Mouse (Mus musculus): ENCODE data around the gene Ttc7.
A peak's percentile ranks its signal among the peaks of the same experiment; 100 is the strongest.

The Ttc7 gene

DNA sequence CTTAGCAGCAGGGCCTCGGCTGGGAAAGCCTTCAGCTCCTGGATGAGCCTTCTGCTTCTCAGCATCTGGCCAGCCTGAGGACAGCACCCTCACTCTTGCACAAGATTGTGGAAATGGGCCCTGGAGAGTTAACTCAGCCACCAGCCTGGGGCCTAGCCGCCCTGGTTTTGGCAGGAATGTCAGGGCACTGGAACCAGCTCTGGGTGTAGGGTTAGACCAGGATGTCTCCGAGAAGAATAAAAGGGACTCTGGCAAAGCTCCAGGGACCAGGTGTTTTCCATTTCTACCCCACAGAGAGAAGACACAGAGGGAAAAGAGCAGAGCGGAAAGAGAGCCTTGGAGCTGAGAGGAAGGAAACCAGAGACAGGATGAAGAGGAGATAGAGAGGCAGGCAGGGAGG is 84.5 kb downstream of the Ttc7 start:
- no peak for DNase-seq (ENCODE audit: extremely low spot score)

DNA sequence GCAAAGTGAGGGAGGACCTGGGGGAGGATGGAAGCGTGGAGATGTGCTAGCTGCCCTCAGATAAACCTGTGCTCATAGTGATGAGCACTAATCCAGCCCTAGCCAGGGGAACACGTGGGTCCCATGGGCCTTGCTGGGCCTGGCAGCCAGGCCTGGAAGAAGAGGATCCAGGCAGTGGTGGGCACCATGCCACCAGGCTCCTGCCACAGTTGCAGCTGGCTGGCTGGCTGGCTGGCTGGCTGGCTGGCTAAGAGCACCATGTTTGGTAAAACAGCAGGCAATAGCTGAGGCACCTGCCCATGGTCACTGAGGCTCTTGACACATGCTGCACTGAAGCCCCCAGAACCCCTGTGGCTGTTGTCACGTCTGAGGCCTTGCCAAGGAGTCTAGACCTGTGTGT is 85.0 kb downstream of the Ttc7 start:
- no peak for DNase-seq (ENCODE audit: extremely low spot score)

DNA sequence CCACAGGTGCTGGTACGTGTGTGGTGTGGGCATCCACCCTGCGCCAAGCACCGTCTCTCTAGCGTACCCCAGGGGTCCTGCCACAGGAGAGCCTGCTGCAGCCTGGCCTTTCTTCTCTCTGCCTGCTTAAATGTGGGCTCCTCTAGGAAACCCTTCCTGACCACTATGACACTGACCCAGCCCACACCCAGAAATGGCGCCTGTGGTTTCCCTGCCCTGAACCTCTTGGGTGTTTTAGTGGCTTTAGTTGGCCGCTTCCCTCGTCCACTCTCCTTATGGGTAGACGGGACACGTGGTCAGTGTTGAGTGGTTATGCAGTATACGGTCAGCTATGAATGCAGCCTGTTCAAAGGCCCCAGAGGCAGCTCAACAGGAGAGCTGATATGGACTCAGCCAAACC is 85.8 kb downstream of the Ttc7 start:
- no peak for DNase-seq (ENCODE audit: extremely low spot score)

- DNase-seq (ENCODE audit: extremely low spot score) = no peak
These were observed 86.6 kb downstream of the Ttc7 start for GRCm38 (mm10) chr17:87369270-87369759.

GRCm38 (mm10) chr17:87372189-87372588 is 89.5 kb downstream of the Ttc7 start:
- DNase-seq (ENCODE audit: extremely low spot score) = no peak

GRCm38 (mm10) chr17:87373327-87373726 is 90.6 kb downstream of the Ttc7 start:
- DNase-seq (ENCODE audit: extremely low spot score) = no peak

DNA sequence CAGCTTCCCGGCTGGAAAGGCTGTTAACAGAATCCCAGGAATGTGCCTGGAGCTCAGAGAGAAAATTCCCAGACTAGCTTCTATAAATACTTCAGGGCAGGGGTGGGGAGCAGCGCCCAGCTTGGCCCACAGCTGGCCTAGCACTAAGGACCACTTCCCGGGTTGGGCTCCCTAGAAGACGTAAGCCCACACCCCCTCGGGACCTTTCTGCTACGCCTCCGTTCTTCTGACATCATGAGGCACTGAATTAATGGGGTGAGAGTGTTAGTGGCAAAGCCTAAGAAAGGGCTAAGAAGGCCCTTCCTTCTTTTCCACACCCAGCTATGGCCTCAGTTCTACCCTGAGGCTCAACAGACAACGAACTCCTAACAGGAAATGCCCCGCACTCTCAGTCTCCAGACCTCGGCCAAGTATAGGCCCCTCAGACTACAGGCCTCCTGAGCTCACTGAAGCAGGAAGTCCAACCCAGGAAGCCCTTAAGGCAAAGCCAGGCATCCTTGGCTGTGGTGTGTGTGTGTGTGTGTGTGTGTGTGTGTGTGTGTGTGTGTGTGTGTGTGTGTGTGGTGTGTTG is 93.3 kb downstream of the Ttc7 start:
- no peak for DNase-seq (ENCODE audit: extremely low spot score)

DNA sequence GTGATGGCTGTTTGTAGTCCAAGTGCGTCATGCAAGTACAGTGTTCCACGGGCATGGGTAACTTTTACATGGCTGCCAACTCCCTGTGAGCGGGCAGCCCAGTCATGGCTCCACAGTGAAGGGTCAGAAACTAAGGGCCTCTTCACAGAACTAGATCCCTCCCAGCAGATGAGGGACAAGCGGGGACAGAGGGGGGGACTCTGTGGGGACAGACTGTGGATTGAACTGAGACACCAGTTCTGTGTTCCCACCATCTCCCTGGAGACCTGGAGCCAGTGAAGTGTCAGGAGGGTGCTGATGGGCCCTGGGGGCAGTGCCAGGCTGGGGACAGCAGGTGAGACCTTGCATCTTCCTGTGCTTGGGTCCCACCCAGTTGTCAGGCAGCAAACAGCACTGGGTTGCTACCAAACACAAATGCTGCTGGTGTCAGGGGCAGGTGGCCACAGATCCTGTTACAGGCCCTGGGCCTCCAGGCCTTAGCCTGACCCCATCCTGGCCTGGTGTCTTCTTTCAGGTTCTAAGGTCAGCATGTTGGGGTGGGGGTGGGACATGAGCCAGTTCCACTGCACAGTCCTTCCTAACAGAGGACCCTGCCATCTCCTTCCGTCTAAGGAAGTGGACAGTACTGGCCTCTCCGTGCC is 94.3 kb downstream of the Ttc7 start:
- DNase-seq (ENCODE audit: extremely low spot score) = peak; percentile 68

- DNase-seq (ENCODE audit: extremely low spot score) = no peak
These were observed 94.8 kb downstream of the Ttc7 start for GRCm38 (mm10) chr17:87377536-87377935.

DNA sequence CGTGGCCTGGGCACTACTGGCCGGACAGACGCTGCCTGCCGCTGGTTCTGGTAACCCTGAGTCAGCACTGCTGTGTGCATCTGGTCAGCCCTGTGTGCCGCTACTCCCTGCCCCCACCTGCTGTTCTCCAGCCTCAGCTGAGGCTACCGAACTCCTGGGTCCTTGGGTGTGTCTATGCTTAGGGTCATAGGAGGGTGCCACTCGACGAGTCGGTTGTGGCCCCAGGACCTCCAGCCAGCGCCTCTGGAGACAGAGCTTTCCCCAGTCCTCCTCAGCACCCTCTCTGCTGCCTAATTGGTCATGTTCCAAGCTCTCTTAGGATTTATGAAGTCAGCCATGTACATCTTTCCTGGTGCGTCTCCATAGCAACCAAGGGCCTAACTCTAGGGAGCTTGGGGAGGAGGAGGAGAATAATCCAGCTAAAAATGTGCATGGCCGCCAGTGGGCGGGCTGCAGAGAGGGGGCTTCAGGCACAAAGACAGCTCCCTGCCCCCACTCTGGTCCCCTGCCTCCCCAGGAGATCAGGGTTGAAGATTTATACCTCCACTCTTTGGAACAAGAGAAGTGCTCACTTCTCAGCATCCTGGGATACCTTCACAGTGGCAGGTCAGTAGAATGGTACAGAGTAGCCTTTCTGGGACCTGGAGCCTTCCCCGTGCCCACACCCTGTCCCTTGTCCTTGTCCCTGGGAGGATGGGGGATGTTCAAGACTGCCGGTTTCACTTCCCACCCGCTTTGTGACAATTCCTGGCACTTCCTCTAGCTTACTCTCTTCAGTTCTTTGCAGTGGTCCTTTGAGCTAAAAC is 95.9 kb downstream of the Ttc7 start:
- no peak for DNase-seq (ENCODE audit: extremely low spot score)

GRCm38 (mm10) chr17:87379160-87379624 is 96.5 kb downstream of the Ttc7 start:
- DNase-seq (ENCODE audit: extremely low spot score) = no peak

- no peak for DNase-seq (ENCODE audit: extremely low spot score)
These were observed 97.1 kb downstream of the Ttc7 start for GRCm38 (mm10) chr17:87379821-87380220.

DNA sequence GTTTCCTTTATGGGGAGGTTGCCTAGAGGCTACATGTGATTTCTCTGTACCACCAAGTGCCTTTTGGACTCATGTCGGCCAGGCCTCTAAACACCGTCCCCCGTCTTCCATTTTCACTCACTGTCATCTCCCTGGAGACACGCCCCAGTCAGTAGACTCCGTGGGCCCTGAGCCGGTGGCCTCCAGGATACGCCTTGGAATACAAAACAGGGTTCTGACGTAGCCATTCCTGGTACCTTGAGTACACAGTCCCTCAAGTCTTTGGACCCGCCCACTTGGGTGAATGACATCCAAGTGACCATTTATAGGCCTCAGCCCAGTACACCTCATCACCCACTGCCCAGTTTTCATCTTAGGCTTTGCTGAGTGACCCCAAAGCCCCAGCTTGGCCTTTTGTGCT is 98.0 kb downstream of the Ttc7 start:
- DNase-seq (ENCODE audit: extremely low spot score) = no peak

- no peak for DNase-seq (ENCODE audit: extremely low spot score)
These were observed 103.1 kb downstream of the Ttc7 start for GRCm38 (mm10) chr17:87385835-87386234.

DNA sequence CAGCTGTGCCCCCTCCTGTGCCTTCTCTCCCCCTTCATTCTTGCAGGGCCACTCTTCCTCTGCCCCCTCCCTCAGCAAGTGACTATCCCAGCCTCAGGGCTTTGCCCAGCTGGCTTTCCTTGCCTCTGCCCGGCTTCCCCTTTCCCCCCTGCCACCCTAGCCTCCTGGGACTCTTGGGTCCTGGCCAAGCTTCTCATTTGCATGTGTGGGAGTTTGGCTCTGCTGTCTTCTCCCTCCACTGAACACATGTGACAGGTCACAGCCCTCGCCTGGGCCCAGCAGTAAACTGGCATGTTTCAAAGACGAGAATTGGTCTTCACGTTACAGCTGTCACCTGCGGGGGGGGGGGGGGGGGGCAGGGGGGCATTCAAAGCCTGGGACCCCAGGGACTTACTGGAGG is 104.4 kb downstream of the Ttc7 start:
- DNase-seq (ENCODE audit: extremely low spot score) = no peak

GRCm38 (mm10) chr17:87391242-87391641 is 108.6 kb downstream of the Ttc7 start:
- DNase-seq (ENCODE audit: extremely low spot score) = no peak

DNA sequence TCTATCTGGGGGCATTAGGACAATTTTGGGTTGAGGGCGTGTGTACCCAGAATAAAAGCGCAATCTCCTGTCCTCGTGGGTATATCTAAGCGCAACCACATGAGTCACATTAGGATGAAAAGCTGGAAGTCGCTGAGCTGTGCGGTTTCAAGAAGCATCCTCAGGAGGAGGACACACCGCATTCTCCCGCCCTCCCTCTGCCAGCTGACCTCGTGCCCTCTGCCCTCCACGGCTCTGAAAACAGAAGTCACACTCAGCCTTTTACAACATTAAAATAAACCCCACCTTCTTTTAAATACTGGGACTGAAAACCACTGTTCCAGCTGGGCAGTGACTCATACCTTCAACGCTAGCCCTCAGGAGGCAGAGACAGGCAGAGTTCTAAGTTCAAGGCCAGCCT is 114.4 kb downstream of the Ttc7 start:
- DNase-seq (ENCODE audit: extremely low spot score) = no peak

DNA sequence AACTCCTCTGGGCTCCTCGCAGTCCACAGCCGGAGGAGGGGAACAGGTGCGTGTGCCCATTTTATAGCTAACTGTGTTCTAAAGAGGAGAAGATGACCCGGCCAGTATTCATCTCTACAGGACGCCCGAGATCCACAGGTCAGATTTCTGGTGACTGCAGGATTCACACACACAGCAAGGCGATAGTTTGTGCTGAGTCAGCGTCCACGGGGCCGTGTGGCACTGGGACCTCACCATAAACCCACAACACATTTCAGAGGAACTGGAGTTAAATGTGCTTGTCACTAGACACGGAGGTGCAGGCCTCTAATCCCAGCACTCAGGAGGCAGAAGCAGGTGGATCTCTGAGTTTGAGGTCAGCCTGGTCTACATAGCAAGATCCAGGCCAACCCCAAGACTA is 119.8 kb downstream of the Ttc7 start:
- no peak for DNase-seq (ENCODE audit: extremely low spot score)

DNA sequence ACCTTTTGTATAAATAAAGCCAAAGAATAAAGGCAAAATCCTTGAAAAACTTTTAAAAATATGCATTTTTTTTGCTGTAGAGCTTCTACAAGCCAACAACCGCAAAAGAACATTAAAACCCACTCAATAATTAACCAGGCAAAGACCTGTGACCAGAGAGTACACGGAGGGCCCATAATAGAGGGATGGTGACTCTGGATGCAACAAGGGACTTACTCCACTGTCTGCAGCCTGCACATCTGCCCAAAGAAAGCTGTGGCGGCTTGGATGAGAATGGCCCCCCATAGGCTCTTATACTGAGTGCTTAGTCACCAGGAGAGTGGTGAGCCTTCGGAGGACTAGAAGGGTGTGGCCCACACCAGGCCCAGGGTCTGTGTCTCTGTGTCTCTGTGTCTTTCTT is 120.8 kb downstream of the Ttc7 start:
- no peak for DNase-seq (ENCODE audit: extremely low spot score)

DNA sequence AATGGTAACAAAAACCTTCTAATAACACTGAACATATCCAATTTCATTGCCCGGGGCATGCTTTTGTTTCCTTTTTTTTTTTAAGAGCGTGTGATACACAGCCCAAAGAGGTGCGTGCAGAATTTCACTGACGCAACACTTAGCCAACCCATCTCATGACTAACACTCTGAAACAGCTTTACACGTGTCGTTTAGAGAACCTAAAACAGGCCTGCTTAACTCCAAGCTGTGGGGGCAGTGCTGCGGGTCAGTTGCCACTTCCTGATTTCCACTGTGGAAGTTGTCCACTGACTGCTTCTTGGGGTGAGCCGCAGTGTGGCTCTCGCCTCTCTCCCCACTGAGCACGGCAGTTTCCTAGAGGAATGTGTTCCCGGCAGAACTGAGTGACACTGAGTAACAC is 122.9 kb downstream of the Ttc7 start:
- no peak for DNase-seq (ENCODE audit: extremely low spot score)

- DNase-seq (ENCODE audit: extremely low spot score) = no peak
These were observed 124.0 kb downstream of the Ttc7 start for GRCm38 (mm10) chr17:87406646-87407045.

DNA sequence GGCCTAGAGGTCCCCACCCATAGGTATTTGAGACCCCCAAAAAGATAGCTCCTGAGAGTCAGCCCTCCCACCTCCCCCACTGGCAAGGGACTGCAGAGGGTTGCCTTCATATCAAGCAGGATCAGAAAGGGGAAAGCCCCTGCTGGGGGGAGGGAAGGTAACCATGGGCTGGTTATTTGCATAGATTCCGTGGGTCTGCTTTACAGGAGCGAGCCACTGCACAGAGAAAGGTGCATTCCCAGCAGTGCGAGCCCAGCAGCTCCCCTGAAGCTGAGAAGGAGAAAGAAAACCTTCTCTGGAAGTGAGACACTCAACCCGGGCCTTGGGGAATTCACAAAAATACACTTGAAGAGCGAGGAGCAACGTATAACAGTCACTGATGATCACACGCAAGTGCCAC is 135.4 kb downstream of the Ttc7 start:
- DNase-seq (ENCODE audit: extremely low spot score) = no peak

DNA sequence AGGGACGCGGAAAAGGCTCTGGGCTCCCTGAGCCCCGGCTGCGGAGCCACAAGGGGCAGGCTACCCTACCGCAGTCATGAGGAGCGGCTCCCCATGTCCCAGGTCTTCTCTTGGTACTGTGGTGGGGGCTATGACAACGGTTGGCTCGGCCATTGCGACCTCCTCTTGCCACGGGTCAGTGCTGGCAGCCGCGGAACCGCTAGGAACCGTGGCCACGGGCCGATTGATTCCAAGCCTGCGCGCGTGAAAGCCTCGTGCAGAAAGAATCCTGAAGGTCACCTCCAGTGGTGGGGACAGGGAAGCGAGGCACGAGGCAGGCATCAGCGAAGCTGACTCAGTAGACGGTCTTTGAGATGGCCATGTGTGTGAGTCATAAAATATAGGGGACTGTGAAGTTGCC is 144.8 kb downstream of the Ttc7 start, which contains the start of gene Stpg4:
Stpg4 (minus strand) TSS at position 231 of the 400 bp plus-strand sequence.
- no peak for DNase-seq (ENCODE audit: extremely low spot score)

Measured in embryo, embryonic 9.5 days (tissue).